Mouse (Mus musculus): ENCODE results near the gene Lins1. TPM values are rescaled to one million over a fixed set of nuclear protein-coding genes. Genes with fewer than 3 reads are reported as not detected.

Lins1 gene
- total and polyA plus RNA-seq, 2 experiments from 2014 or later = 21.9 to 33.7 TPM

GRCm38 (mm10) chr7:66660291-66660690 lies 29.4 kb upstream of the Lins1 start:
- Histone ChIP-seq H3K36me3 (ENCODE audit: insufficient read depth) (peaks cover 15% of the 10 kb centered on the region), H3K9me3 (ENCODE audit: low read length) (no peaks in the 10 kb centered on the region), H3K9ac (no peak overlapping the region), H3K4me2 (ENCODE audit: low read depth) (no peak overlapping the region), H3K4me1 (ENCODE audit: insufficient read depth) (no peaks in the 10 kb centered on the region), H3K27me3 (ENCODE audit: insufficient read depth, low read length) (no peaks in the 10 kb centered on the region), H3K4me3 (ENCODE audit: low read depth, low read length) (no peak overlapping the region), H3K27ac (ENCODE audit: low read depth, low read length) (no peak overlapping the region)
- ATAC-seq = no peak
- WGBS = 81% methylated on average over 7 of the region's 7 CpGs
- TF ChIP-seq CTCF (IDR thresholded peaks at IDR 0.05; ENCODE audit: low read depth) = 0 out of 2 replicates have a peak, but pooled peaks have one; percentile 20
- no peak for DNase-seq

- no peak for TF ChIP-seq CTCF (IDR thresholded peaks at IDR 0.05; ENCODE audit: low read depth)
Measured at GRCm38 (mm10) chr7:66660972-66661371, 28.7 kb upstream of the Lins1 start.

GRCm38 (mm10) chr7:66661572-66661971 lies 28.1 kb upstream of the Lins1 start:
- no peaks in the 10 kb centered on the region for H3K27me3 ChIP-seq (ENCODE audit: insufficient read depth, low read length)
- H3K36me3 ChIP-seq (ENCODE audit: insufficient read depth) = peaks cover 15% of the 10 kb centered on the region
- WGBS = 12% methylated on average over 8 of the region's 8 CpGs
- peak overlapping the region; percentile 40 for H3K4me2 ChIP-seq (ENCODE audit: low read depth)
- H3K9ac ChIP-seq = no peak overlapping the region
- peak; percentile 94 for DNase-seq
- H3K27ac ChIP-seq (ENCODE audit: low read depth, low read length) = no peak overlapping the region
- no peaks in the 10 kb centered on the region for H3K4me1 ChIP-seq (ENCODE audit: insufficient read depth)
- peak; percentile 82 for ATAC-seq
- H3K4me3 ChIP-seq (ENCODE audit: low read depth, low read length) = no peak overlapping the region
- TF ChIP-seq CTCF (IDR thresholded peaks at IDR 0.05; ENCODE audit: low read depth) = peak; percentile 96
- H3K9me3 ChIP-seq (ENCODE audit: low read length) = no peaks in the 10 kb centered on the region

More at GRCm38 (mm10) chr7:66660972-66661371, 28.7 kb upstream of the Lins1 start:
- ATAC-seq (no peak), DNase-seq (no peak)
- WGBS = 83% methylated on average over 8 of the region's 8 CpGs
- H3K9me3 ChIP-seq (ENCODE audit: low read length) = no peaks in the 10 kb centered on the region
- peaks cover 15% of the 10 kb centered on the region for H3K36me3 ChIP-seq (ENCODE audit: insufficient read depth)
- H3K27me3 ChIP-seq (ENCODE audit: insufficient read depth, low read length) = no peaks in the 10 kb centered on the region
- no peaks in the 10 kb centered on the region for H3K4me1 ChIP-seq (ENCODE audit: insufficient read depth)
- no peak overlapping the region for H3K27ac ChIP-seq (ENCODE audit: low read depth, low read length)
- H3K4me2 ChIP-seq (ENCODE audit: low read depth) = no peak overlapping the region
- H3K4me3 ChIP-seq (ENCODE audit: low read depth, low read length) = no peak overlapping the region
- no peak overlapping the region for H3K9ac ChIP-seq

GRCm38 (mm10) chr7:66663548-66663947 lies 26.1 kb upstream of the Lins1 start:
- no peak for ATAC-seq

GRCm38 (mm10) chr7:66667064-66667463 lies 22.6 kb upstream of the Lins1 start:
- H3K9ac ChIP-seq = no peak overlapping the region
- H3K36me3 ChIP-seq (ENCODE audit: insufficient read depth) = peaks cover 18% of the 10 kb centered on the region
- DNase-seq = no peak
- no peak overlapping the region for H3K27ac ChIP-seq (ENCODE audit: low read depth, low read length)
- no peak overlapping the region for H3K4me3 ChIP-seq (ENCODE audit: low read depth, low read length)
- TF ChIP-seq CTCF (IDR thresholded peaks at IDR 0.05; ENCODE audit: low read depth) = no peak
- no peak for ATAC-seq
- H3K4me1 ChIP-seq (ENCODE audit: insufficient read depth) = no peaks in the 10 kb centered on the region
- no peaks in the 10 kb centered on the region for H3K27me3 ChIP-seq (ENCODE audit: insufficient read depth, low read length)
- H3K9me3 ChIP-seq (ENCODE audit: low read length) = no peaks in the 10 kb centered on the region
- H3K4me2 ChIP-seq (ENCODE audit: low read depth) = no peak overlapping the region

More at GRCm38 (mm10) chr7:66663548-66663947, 26.1 kb upstream of the Lins1 start:
- Histone ChIP-seq H3K4me3 (ENCODE audit: low read depth, low read length) (no peak overlapping the region), H3K4me2 (ENCODE audit: low read depth) (no peak overlapping the region), H3K9ac (no peak overlapping the region), H3K27me3 (ENCODE audit: insufficient read depth, low read length) (no peaks in the 10 kb centered on the region), H3K27ac (ENCODE audit: low read depth, low read length) (no peak overlapping the region), H3K4me1 (ENCODE audit: insufficient read depth) (no peaks in the 10 kb centered on the region), H3K9me3 (ENCODE audit: low read length) (no peaks in the 10 kb centered on the region), H3K36me3 (ENCODE audit: insufficient read depth) (peaks cover 14% of the 10 kb centered on the region)
- no peak for TF ChIP-seq CTCF (IDR thresholded peaks at IDR 0.05; ENCODE audit: low read depth)
- WGBS = 91% methylated on average over 3 of the region's 3 CpGs
- DNase-seq = no peak

GRCm38 (mm10) chr7:66675800-66676199 lies 13.9 kb upstream of the Lins1 start:
- no peak for ATAC-seq
- WGBS = 94% methylated on average over 2 of the region's 2 CpGs
- no peak overlapping the region for H3K4me2 ChIP-seq (ENCODE audit: low read depth)
- TF ChIP-seq CTCF (IDR thresholded peaks at IDR 0.05; ENCODE audit: low read depth) = no peak
- H3K36me3 ChIP-seq (ENCODE audit: insufficient read depth) = peaks cover 67% of the 10 kb centered on the region
- no peaks in the 10 kb centered on the region for H3K9me3 ChIP-seq (ENCODE audit: low read length)
- H3K9ac ChIP-seq = no peak overlapping the region
- H3K4me3 ChIP-seq (ENCODE audit: low read depth, low read length) = no peak overlapping the region
- no peak for DNase-seq
- no peak overlapping the region for H3K27ac ChIP-seq (ENCODE audit: low read depth, low read length)
- H3K4me1 ChIP-seq (ENCODE audit: insufficient read depth) = no peaks in the 10 kb centered on the region
- H3K27me3 ChIP-seq (ENCODE audit: insufficient read depth, low read length) = no peaks in the 10 kb centered on the region

- Histone ChIP-seq H3K27ac (ENCODE audit: low read depth, low read length) (no peak overlapping the region), H3K9ac (no peak overlapping the region), H3K4me3 (ENCODE audit: low read depth, low read length) (no peak overlapping the region), H3K4me1 (ENCODE audit: insufficient read depth) (no peaks in the 10 kb centered on the region), H3K27me3 (ENCODE audit: insufficient read depth, low read length) (no peaks in the 10 kb centered on the region), H3K9me3 (ENCODE audit: low read length) (no peaks in the 10 kb centered on the region), H3K36me3 (ENCODE audit: insufficient read depth) (peaks cover 30% of the 10 kb centered on the region), H3K4me2 (ENCODE audit: low read depth) (no peak overlapping the region)
- no peak for TF ChIP-seq CTCF (IDR thresholded peaks at IDR 0.05; ENCODE audit: low read depth)
- WGBS = 91% methylated on average over 5 of the region's 5 CpGs
- ATAC-seq (no peak), DNase-seq (no peak)
Measured at GRCm38 (mm10) chr7:66682119-66682863, 7.4 kb upstream of the Lins1 start.

All from forebrain, postnatal 0 days (tissue).